Mouse (Mus musculus) inflammation-experienced regulatory T-cells, adult 6 months (primary cell): Measurements from ENCODE around the gene Rarb. TPM values are rescaled to one million over a fixed set of nuclear protein-coding genes. Genes with fewer than 3 reads are reported as not detected.

Source experiments
- ATAC-seq: one replicate; pipeline ENCODE4 v1.8.0; 2017
- polyA plus RNA-seq, 3 experiments: library from polyadenylated mRNA; unstranded; fragments of 100-300 nt; shearing (Covaris generic); gene quantifications; one replicate each; pipeline ENCODE4 v1.2.1; 2017

Gene Rarb
- polyA plus RNA-seq, 3 experiments from 2014 or later = not detected

- ATAC-seq = no peak
These were observed 386.9 kb downstream of the Rarb start for GRCm38 (mm10) chr14:16431941-16432499.

- no peak for ATAC-seq
These were observed 391.4 kb downstream of the Rarb start for GRCm38 (mm10) chr14:16427569-16427968.

GRCm38 (mm10) chr14:16414163-16414562, 404.8 kb downstream of the Rarb start:
- no peak for ATAC-seq

- ATAC-seq = no peak
These were observed 413.8 kb downstream of the Rarb start for GRCm38 (mm10) chr14:16405187-16405586.

- ATAC-seq = no peak
These were observed 434.2 kb downstream of the Rarb start for GRCm38 (mm10) chr14:16384783-16385182.
